Mouse (Mus musculus) heart, embryonic 12.5 days (tissue): ENCODE measurements around the gene Gm19684. TPM values are rescaled to one million over a fixed set of nuclear protein-coding genes. Genes with fewer than 3 reads are reported as not detected.
"Not testable (repeated sequence)": the region's sequence is repeated elsewhere in the genome, so short reads cannot be mapped to it uniquely, and the experiment has no call there.

ENCODE experiments used
- ATAC-seq: fragments of 200-750 bp; cut with Nextera tagmentation; 2 replicates; pipeline ENCODE4 v1.8.0; 2017; ENCODE audit warnings: moderate TSS enrichment, moderate library complexity; ENCODE audit not compliant: insufficient number of reproducible peaks, low FRiP score
- H3K27ac ChIP-seq: fragments of 300-500 bp; sonication (generic); 2 replicates; pipeline ENCODE4 v1.5.1; 2016; ENCODE audit warnings: mild to moderate bottlenecking, moderate library complexity; ENCODE audit not compliant: poor library complexity, severe bottlenecking
- H3K27me3 ChIP-seq: fragments of 300-500 bp; sonication (generic); replicated peaks from 2 replicates; pipeline ENCODE4 v1.6.1; 2016; ENCODE audit warnings: mild to moderate bottlenecking, moderate library complexity
- H3K36me3 ChIP-seq: fragments of 300-500 bp; sonication (generic); 2 replicates; pipeline ENCODE4 v1.6.1; 2016; ENCODE audit warnings: mild to moderate bottlenecking, moderate library complexity
- H3K4me1 ChIP-seq: fragments of 300-500 bp; sonication (generic); replicated peaks from 2 replicates; pipeline ENCODE4 v1.6.1; 2016; ENCODE audit warnings: mild to moderate bottlenecking
- H3K4me2 ChIP-seq: fragments of 300-500 bp; sonication (generic); 2 replicates; pipeline ENCODE4 v1.6.1; 2016; ENCODE audit warnings: mild to moderate bottlenecking, moderate library complexity
- H3K4me3 ChIP-seq: fragments of 300-500 bp; sonication (generic); 2 replicates; pipeline ENCODE4 v1.5.1; 2016; ENCODE audit warnings: mild to moderate bottlenecking
- H3K9ac ChIP-seq: fragments of 300-500 bp; sonication (generic); 2 replicates; pipeline ENCODE4 v1.6.1; 2016; ENCODE audit warnings: mild to moderate bottlenecking, moderate library complexity
- H3K9me3 ChIP-seq: fragments of 300-500 bp; sonication (generic); replicated peaks from 2 replicates; pipeline ENCODE4 v1.6.1; 2016; ENCODE audit warnings: mild to moderate bottlenecking, moderate library complexity
- WGBS: fragments of 180-500 bp; shearing (Covaris S2); methylation state at CpG from one replicate; pipeline ENCODE4 v1.1.7; 2016; 5-methylcytosine and 5-hydroxymethylcytosine counted together
- polyA plus RNA-seq: library from polyadenylated mRNA; unstranded; fragments of >200 nt; fragmentation: Nextera tagmentation; extraction: Ambion mirVana; gene quantifications from 2 replicates; pipeline ENCODE4 v1.2.1, GENCODE M21; 2016

Gene Gm19684
- polyA plus RNA-seq, 1 experiment from 2014 or later: not detected

- 45% methylated on average over 3 of the region's 3 CpGs for WGBS
- H3K27me3 ChIP-seq: peaks cover 51% of the 10 kb centered on the region
- H3K27ac ChIP-seq, H3K4me1 ChIP-seq, ATAC-seq, H3K9ac ChIP-seq, H3K4me2 ChIP-seq, H3K36me3 ChIP-seq, H3K9me3 ChIP-seq, H3K4me3 ChIP-seq: not testable (repeated sequence)
Observed at GRCm38 (mm10) chr17:36110129-36110528, 11.3 kb upstream of the Gm19684 start.

GRCm38 (mm10) chr17:36110641-36111509 lies 10.6 kb upstream of the Gm19684 start:
- 2% methylated on average over 57 of the region's 57 CpGs for WGBS
- Histone ChIP-seq H3K27me3 (peaks cover 52% of the 10 kb centered on the region), H3K4me3 (peak overlapping the region; percentile 43), H3K9ac (peak overlapping the region; percentile 58; the same call in 1 of the 2 replicates), H3K4me2 (peak overlapping the region; percentile 84)
- ATAC-seq: peak; percentile 45; the same call in 1 of the 2 replicates
- not testable (repeated sequence) for H3K27ac ChIP-seq, H3K9me3 ChIP-seq, H3K36me3 ChIP-seq, H3K4me1 ChIP-seq

GRCm38 (mm10) chr17:36111510-36111868 lies 10.0 kb upstream of the Gm19684 start:
- Histone ChIP-seq H3K27me3 (peaks cover 57% of the 10 kb centered on the region), H3K4me3 (peak overlapping the region; percentile 43), H3K9ac (0 out of 2 replicates have a peak overlapping the region, but pooled peaks have one; percentile 58), H3K4me2 (peak overlapping the region; percentile 84)
- 2% methylated on average over 10 of the region's 10 CpGs for WGBS
- not testable (repeated sequence) for ATAC-seq, H3K36me3 ChIP-seq, H3K4me1 ChIP-seq, H3K27ac ChIP-seq, H3K9me3 ChIP-seq

GRCm38 (mm10) chr17:36113979-36114593 lies 7.4 kb upstream of the Gm19684 start:
- H3K4me1 ChIP-seq, H3K4me3 ChIP-seq, H3K9me3 ChIP-seq, H3K4me2 ChIP-seq, ATAC-seq, H3K9ac ChIP-seq, H3K36me3 ChIP-seq, H3K27ac ChIP-seq: not testable (repeated sequence)
- WGBS: 17% methylated on average over 6 of the region's 6 CpGs
- H3K27me3 ChIP-seq: peaks cover 59% of the 10 kb centered on the region

- not testable (repeated sequence) for H3K4me2 ChIP-seq, H3K4me1 ChIP-seq, ATAC-seq, H3K36me3 ChIP-seq, H3K4me3 ChIP-seq, H3K9me3 ChIP-seq, H3K9ac ChIP-seq, H3K27ac ChIP-seq
- H3K27me3 ChIP-seq: peaks cover 59% of the 10 kb centered on the region
- 19% methylated on average over 3 of the region's 3 CpGs for WGBS
Observed at GRCm38 (mm10) chr17:36116545-36116944, 4.9 kb upstream of the Gm19684 start.

GRCm38 (mm10) chr17:36120839-36121238 lies 639 bp upstream of the Gm19684 start:
- ATAC-seq: 0 out of 2 replicates have a peak, but pooled peaks have one; percentile 48
- H3K27me3 ChIP-seq: peaks cover 62% of the 10 kb centered on the region
- not testable (repeated sequence) for H3K9me3 ChIP-seq, H3K4me1 ChIP-seq, H3K36me3 ChIP-seq, H3K9ac ChIP-seq, H3K27ac ChIP-seq
- 18% methylated on average over 18 of the region's 18 CpGs for WGBS
- H3K4me3 ChIP-seq: peak overlapping the region; percentile 29
- peak overlapping the region; percentile 52 for H3K4me2 ChIP-seq

GRCm38 (mm10) chr17:36124111-36124510 lies 2.6 kb downstream of the Gm19684 start:
- not testable (repeated sequence) for H3K4me1 ChIP-seq, ATAC-seq, H3K9ac ChIP-seq, H3K9me3 ChIP-seq, H3K4me2 ChIP-seq, H3K36me3 ChIP-seq, H3K4me3 ChIP-seq, H3K27ac ChIP-seq
- WGBS: 70% methylated on average over 3 of the region's 3 CpGs
- peaks cover 56% of the 10 kb centered on the region for H3K27me3 ChIP-seq

GRCm38 (mm10) chr17:36128525-36128924 lies 7.0 kb downstream of the Gm19684 start:
- not testable (repeated sequence) for H3K4me2 ChIP-seq, ATAC-seq, H3K4me3 ChIP-seq, H3K4me1 ChIP-seq, H3K27ac ChIP-seq, H3K9me3 ChIP-seq, H3K9ac ChIP-seq, H3K36me3 ChIP-seq
- WGBS: 50% methylated on average over 12 of the region's 13 CpGs
- peaks cover 55% of the 10 kb centered on the region for H3K27me3 ChIP-seq

GRCm38 (mm10) chr17:36128968-36129817 lies 7.7 kb downstream of the Gm19684 start, which contains the start of gene Gm7030:
TSS of gene Gm7030 (minus strand) at chr17:36129425.
- H3K4me3 ChIP-seq, H3K36me3 ChIP-seq, H3K4me1 ChIP-seq, H3K27ac ChIP-seq, ATAC-seq, H3K4me2 ChIP-seq, H3K9me3 ChIP-seq, H3K9ac ChIP-seq: not testable (repeated sequence)
- WGBS: 22% methylated on average over 28 of the region's 28 CpGs
- peaks cover 59% of the 10 kb centered on the region for H3K27me3 ChIP-seq

GRCm38 (mm10) chr17:36131516-36132265 lies 10.2 kb downstream of the Gm19684 start:
- 62% methylated on average over 5 of the region's 5 CpGs for WGBS
- Histone ChIP-seq H3K4me1 (no peaks in the 10 kb centered on the region), H3K9me3 (no peaks in the 10 kb centered on the region), H3K27me3 (peaks cover 70% of the 10 kb centered on the region), H3K27ac (no peak overlapping the region), H3K36me3 (no peaks in the 10 kb centered on the region), H3K4me3 (no peak overlapping the region), H3K9ac (no peak overlapping the region), H3K4me2 (no peak overlapping the region)
- ATAC-seq: no peak
